Mouse (Mus musculus) neural tube, embryonic 11.5 days (tissue): ENCODE data around the gene AC124108.1. TPM values are rescaled to one million over a fixed set of nuclear protein-coding genes. Genes with fewer than 3 reads are reported as not detected.

Experiments used
- ATAC-seq: fragments of 200-750 bp; cut with Nextera tagmentation; 2 replicates; pipeline ENCODE4 v1.8.0; 2017; ENCODE audit warnings: moderate number of reproducible peaks, mild to moderate bottlenecking, moderate TSS enrichment, moderate library complexity; ENCODE audit not compliant: insufficient read depth, low FRiP score, low TSS enrichment
- DNase-seq: peaks from one replicate; pipeline ENCODE4 v3.0.0-alpha.2; 2015; ENCODE audit warnings: low spot score
- H3K27ac ChIP-seq: fragments of 300-500 bp; sonication (generic); 2 replicates; pipeline ENCODE4 v1.5.1; 2014; ENCODE audit warnings: low read depth, mild to moderate bottlenecking, low read length
- H3K27me3 ChIP-seq: fragments of 300-500 bp; sonication (generic); 2 replicates; pipeline ENCODE4 v1.6.1; 2014; ENCODE audit warnings: mild to moderate bottlenecking, low read length, mixed read lengths; ENCODE audit not compliant: control insufficient read depth, insufficient read depth
- H3K36me3 ChIP-seq: fragments of 300-500 bp; sonication (generic); 2 replicates; pipeline ENCODE4 v1.6.1; 2014; ENCODE audit warnings: mild to moderate bottlenecking, low read length, moderate library complexity, mixed read lengths; ENCODE audit not compliant: control insufficient read depth, insufficient read depth
- H3K4me1 ChIP-seq: fragments of 300-500 bp; sonication (generic); 2 replicates; pipeline ENCODE4 v1.6.1; 2014; ENCODE audit warnings: low read length, mixed read lengths; ENCODE audit not compliant: control insufficient read depth, insufficient read depth
- H3K4me2 ChIP-seq: fragments of 300-500 bp; sonication (generic); 2 replicates; pipeline ENCODE4 v1.6.1; 2014; ENCODE audit warnings: low read depth, mild to moderate bottlenecking, moderate library complexity
- H3K4me3 ChIP-seq: fragments of 300-500 bp; sonication (generic); 2 replicates; pipeline ENCODE4 v1.5.1; 2014; ENCODE audit warnings: low read depth, low read length
- H3K9ac ChIP-seq: fragments of 300-500 bp; sonication (generic); 2 replicates; pipeline ENCODE4 v1.6.1; 2014; ENCODE audit warnings: mild to moderate bottlenecking, low read length
- H3K9me3 ChIP-seq: fragments of 300-500 bp; sonication (generic); 2 replicates; pipeline ENCODE4 v1.6.1; 2016; ENCODE audit warnings: low read length; ENCODE audit not compliant: control insufficient read depth
- WGBS: fragments of 180-500 bp; shearing (Covaris S2); extraction: QIAGEN DNeasy Blood & Tissue Kit; methylation state at CpG from one replicate; pipeline ENCODE4 v1.1.7; 2014; 5-methylcytosine and 5-hydroxymethylcytosine counted together
- polyA plus RNA-seq: library from polyadenylated mRNA; unstranded; fragments of >200 nt; fragmentation: Nextera tagmentation; extraction: Ambion mirVana; gene quantifications from 2 replicates; pipeline ENCODE4 v1.2.1, GENCODE M21; 2014

The AC124108.1 gene
- 2.2 and 2.6 TPM in 2 replicates for polyA plus RNA-seq

- peak; percentile 14 for ATAC-seq
- under 1% methylated on average over 34 of the region's 34 CpGs for WGBS
- Histone ChIP-seq H3K36me3 (no peaks in the 10 kb centered on the region), H3K27me3 (peaks cover 12% of the 10 kb centered on the region; the same call in 1 of the 2 replicates), H3K27ac (peak within 1 kb of the TSS; percentile 97), H3K4me3 (peak within 1 kb of the TSS; percentile 53), H3K4me1 (peaks cover 24% of the 10 kb centered on the region), H3K4me2 (peak within 1 kb of the TSS; percentile 64), H3K9me3 (no peaks in the 10 kb centered on the region), H3K9ac (peak within 1 kb of the TSS; percentile 97)
- peak; percentile 54 for DNase-seq
Observed at GRCm38 (mm10) chr1:132191093-132191785, at the start of gene AC124108.1, which contains the start of gene Lemd1. Gene AC124108.1, plus strand, starts transcription at chr1:132191457. Gene Lemd1, plus strand, starts transcription at chr1:132191431.

GRCm38 (mm10) chr1:132141753-132142152, 49.5 kb upstream of the AC124108.1 start:
- Histone ChIP-seq H3K9ac (no peak overlapping the region), H3K36me3 (no peaks in the 10 kb centered on the region), H3K4me1 (no peaks in the 10 kb centered on the region), H3K4me2 (no peak overlapping the region), H3K9me3 (no peaks in the 10 kb centered on the region), H3K4me3 (no peak overlapping the region), H3K27ac (no peak overlapping the region), H3K27me3 (peaks cover 16% of the 10 kb centered on the region)
- WGBS = 56% methylated on average over 13 of the region's 13 CpGs
- ATAC-seq (no peak), DNase-seq (no peak)

GRCm38 (mm10) chr1:132143079-132143478, 48.2 kb upstream of the AC124108.1 start:
- H3K4me2 ChIP-seq = no peak overlapping the region
- ATAC-seq (no peak), DNase-seq (no peak)
- H3K9me3 ChIP-seq = no peaks in the 10 kb centered on the region
- no peak overlapping the region for H3K9ac ChIP-seq
- no peak overlapping the region for H3K4me3 ChIP-seq
- WGBS = 80% methylated on average over 5 of the region's 5 CpGs
- H3K27ac ChIP-seq = no peak overlapping the region
- peaks cover 15% of the 10 kb centered on the region for H3K27me3 ChIP-seq
- no peaks in the 10 kb centered on the region for H3K4me1 ChIP-seq
- no peaks in the 10 kb centered on the region for H3K36me3 ChIP-seq

- Histone ChIP-seq H3K36me3 (no peaks in the 10 kb centered on the region), H3K27me3 (peaks cover 9% of the 10 kb centered on the region), H3K9me3 (no peaks in the 10 kb centered on the region), H3K4me1 (no peaks in the 10 kb centered on the region), H3K27ac (no peak overlapping the region), H3K4me2 (no peak overlapping the region), H3K9ac (no peak overlapping the region), H3K4me3 (no peak overlapping the region)
- ATAC-seq (no peak), DNase-seq (no peak)
- 59% methylated on average over 4 of the region's 4 CpGs for WGBS
Observed at GRCm38 (mm10) chr1:132143730-132144129, 47.5 kb upstream of the AC124108.1 start.

GRCm38 (mm10) chr1:132144223-132144622, 47.0 kb upstream of the AC124108.1 start:
- Histone ChIP-seq H3K27me3 (peaks cover 4% of the 10 kb centered on the region; the same call in 1 of the 2 replicates), H3K27ac (no peak overlapping the region), H3K4me2 (no peak overlapping the region), H3K9ac (no peak overlapping the region), H3K36me3 (no peaks in the 10 kb centered on the region), H3K9me3 (no peaks in the 10 kb centered on the region), H3K4me3 (no peak overlapping the region), H3K4me1 (no peaks in the 10 kb centered on the region)
- WGBS = 37% methylated on average over 2 of the region's 2 CpGs
- 0 out of 2 replicates have a peak, but pooled peaks have one; percentile 63 for ATAC-seq
- DNase-seq = peak; percentile 58

- Histone ChIP-seq H3K9ac (no peak overlapping the region), H3K27me3 (no peaks in the 10 kb centered on the region), H3K27ac (no peak overlapping the region), H3K9me3 (no peaks in the 10 kb centered on the region), H3K4me3 (no peak overlapping the region), H3K4me2 (no peak overlapping the region), H3K4me1 (no peaks in the 10 kb centered on the region), H3K36me3 (no peaks in the 10 kb centered on the region)
- ATAC-seq = no peak
- 78% methylated on average over 3 of the region's 3 CpGs for WGBS
- no peak for DNase-seq
Observed at GRCm38 (mm10) chr1:132144837-132145236, 46.4 kb upstream of the AC124108.1 start.

GRCm38 (mm10) chr1:132145973-132146685, 45.1 kb upstream of the AC124108.1 start:
- 92% methylated on average over 8 of the region's 8 CpGs for WGBS
- no peak for ATAC-seq

GRCm38 (mm10) chr1:132149410-132149809, 41.8 kb upstream of the AC124108.1 start:
- H3K9ac ChIP-seq = no peak overlapping the region
- no peak overlapping the region for H3K27ac ChIP-seq
- H3K4me3 ChIP-seq = no peak overlapping the region
- no peaks in the 10 kb centered on the region for H3K9me3 ChIP-seq
- no peaks in the 10 kb centered on the region for H3K36me3 ChIP-seq
- no peaks in the 10 kb centered on the region for H3K27me3 ChIP-seq
- WGBS = 80% methylated on average over 2 of the region's 2 CpGs
- DNase-seq (no peak), ATAC-seq (no peak)
- H3K4me1 ChIP-seq = no peaks in the 10 kb centered on the region
- H3K4me2 ChIP-seq = no peak overlapping the region

More at GRCm38 (mm10) chr1:132145973-132146685, 45.1 kb upstream of the AC124108.1 start:
- H3K27ac ChIP-seq = no peak overlapping the region
- H3K9me3 ChIP-seq = no peaks in the 10 kb centered on the region
- no peak for DNase-seq
- no peak overlapping the region for H3K9ac ChIP-seq
- no peaks in the 10 kb centered on the region for H3K27me3 ChIP-seq
- no peaks in the 10 kb centered on the region for H3K36me3 ChIP-seq
- no peak overlapping the region for H3K4me3 ChIP-seq
- H3K4me2 ChIP-seq = no peak overlapping the region
- no peaks in the 10 kb centered on the region for H3K4me1 ChIP-seq
